Mouse (Mus musculus) 3T3-L1 (cell line): ENCODE measurements around the gene Gm3285.
A peak's percentile ranks its signal among the peaks of the same experiment; 100 is the strongest.

Experiments used
- DNase-seq: peaks from one replicate; pipeline ENCODE4 v3.0.0-alpha.2; 2015; ENCODE audit warnings: low read depth, low spot score

Gm3285 gene

GRCm38 (mm10) chr10:77861675-77862074 is at the start of gene Gm3285:
Gene Gm3285 (plus strand): TSS chr10:77861975.
- DNase-seq, result no peak

DNA sequence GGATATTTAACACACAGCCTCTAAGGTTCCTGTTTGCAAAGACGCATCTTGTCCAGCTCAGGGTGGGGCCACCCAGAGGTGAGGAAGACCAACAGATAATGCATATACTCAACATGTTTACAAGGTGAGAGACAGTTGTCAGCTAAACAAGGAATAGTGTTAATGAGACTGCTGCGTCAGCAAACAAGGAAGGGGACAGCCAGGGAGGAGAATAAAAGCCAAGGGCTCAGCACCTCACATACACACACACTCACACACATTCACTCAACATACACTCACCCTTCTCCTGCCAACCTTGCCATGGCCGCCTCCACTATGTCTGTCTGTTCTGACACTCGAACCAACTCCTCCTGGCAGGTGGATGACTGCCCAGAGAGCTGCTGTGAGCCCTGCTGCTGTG is 47.4 kb upstream of the Gm3285 start, which contains the start of gene Gm2696:
Gene Gm2696, plus strand, starts transcription at position 301 of the 400 bp plus-strand sequence.
- no peak for DNase-seq

- DNase-seq, result peak; percentile 28
These were observed 46.3 kb upstream of the Gm3285 start for GRCm38 (mm10) chr10:77815514-77815913.

DNA sequence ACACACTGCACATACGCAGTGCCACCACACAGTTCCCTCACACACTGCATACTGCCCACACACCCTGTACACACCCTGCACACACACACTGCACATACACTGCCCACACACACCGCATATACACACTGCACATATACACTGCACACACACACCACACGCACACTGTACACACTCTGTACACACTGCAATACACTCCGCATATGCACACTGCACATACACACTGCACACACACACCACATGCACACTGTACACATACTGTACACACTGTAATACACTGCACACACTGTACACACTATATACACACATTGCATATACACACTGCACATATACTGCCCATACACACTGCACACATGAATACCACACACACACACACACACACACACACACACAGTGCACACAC is 43.3 kb upstream of the Gm3285 start:
- no peak for DNase-seq

DNA sequence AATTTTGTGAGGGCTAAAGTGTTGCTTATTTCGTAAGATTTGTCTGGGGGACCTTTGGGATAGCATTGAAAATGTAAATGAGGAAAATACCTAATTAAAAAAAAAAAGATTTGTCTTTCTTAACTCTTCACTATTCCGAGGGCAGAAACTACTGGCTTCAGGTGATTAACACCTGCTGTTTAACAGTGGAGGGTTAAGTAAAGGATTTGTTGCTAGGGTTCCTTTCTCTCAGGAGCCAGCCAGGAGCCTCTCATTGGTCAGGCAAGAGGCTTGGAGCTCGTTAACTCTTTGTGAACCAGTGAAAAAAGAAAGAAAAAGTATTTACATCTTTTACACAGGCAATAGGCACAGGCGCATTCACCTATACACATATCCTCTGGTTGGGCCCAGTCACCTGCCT is 42.6 kb upstream of the Gm3285 start:
- DNase-seq, result no peak

DNA sequence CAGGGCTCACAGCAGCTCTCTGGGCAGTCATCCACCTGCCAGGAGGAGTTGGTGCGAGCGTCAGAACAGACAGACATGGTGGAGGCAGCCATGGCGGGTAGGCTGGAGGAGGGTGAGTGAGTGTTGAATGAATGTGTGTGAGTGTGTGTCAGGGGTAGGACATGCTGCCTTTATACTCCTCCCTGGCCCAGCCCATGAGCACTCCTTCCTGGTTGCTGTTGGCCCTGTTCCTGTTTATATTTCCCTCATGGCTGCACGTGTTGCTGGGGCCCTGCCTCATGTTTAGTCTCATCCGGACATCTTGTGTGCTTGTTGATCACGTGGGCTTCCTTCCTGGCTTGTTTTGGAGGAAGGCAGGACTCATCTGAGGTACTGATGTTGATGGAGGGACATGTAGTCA is 34.8 kb upstream of the Gm3285 start, which contains the start of gene Krtap10-4:
Gene Krtap10-4, minus strand, starts transcription at position 145 of the 400 bp plus-strand sequence.
- DNase-seq, result no peak

- no peak for DNase-seq
These were observed 26.1 kb upstream of the Gm3285 start, which contains the start of gene Krtap10-10 for GRCm38 (mm10) chr10:77835647-77836046. Gene Krtap10-10 (plus strand): TSS chr10:77835947.

- no peak for DNase-seq
These were observed 22.8 kb upstream of the Gm3285 start for GRCm38 (mm10) chr10:77839006-77839405.

GRCm38 (mm10) chr10:77846503-77846902 is 15.3 kb upstream of the Gm3285 start, which contains the start of gene Gm36176:
Gene Gm36176 (plus strand): TSS chr10:77846803.
- no peak for DNase-seq

DNA sequence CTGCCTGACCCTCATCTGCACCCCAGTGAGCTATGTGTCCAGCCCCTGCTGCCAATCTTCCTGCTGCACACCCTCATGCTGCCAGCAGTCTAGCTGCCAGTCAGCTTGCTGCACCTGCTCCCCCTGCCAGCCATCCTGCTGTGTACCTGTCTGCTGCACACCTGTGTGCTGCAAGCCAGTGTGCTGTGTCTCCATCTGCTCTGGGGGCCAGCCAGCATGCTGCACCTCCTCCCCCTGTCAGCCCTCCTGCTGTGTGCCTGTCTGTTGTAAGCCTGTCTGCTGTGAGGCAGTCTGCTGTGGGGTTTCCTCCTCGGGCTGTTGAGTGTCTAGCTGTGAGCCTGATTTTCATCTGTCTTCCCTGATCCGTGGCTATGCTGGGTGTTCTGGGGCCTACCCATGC is 14.8 kb upstream of the Gm3285 start:
- DNase-seq, result no peak

DNA sequence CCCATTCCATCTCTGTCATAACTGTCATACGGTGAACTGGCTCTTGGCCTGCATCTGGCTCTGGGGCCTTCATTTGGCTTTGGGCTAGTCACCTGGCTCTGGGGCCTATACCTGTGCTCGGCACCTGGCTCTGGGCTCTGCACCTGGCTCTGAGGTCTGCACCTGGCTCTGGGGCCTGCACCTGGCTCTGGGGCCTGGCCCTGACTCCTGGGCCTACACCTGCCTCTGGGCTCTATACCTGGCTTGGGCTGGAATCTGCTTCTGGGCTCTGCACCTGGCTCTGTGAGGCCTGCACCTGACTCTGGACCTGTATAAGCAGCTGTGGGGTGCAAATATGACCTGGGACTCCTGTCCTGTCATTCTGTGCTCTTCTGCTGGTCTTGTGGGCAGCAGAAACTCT is 14.2 kb upstream of the Gm3285 start:
- no peak for DNase-seq

GRCm38 (mm10) chr10:77852559-77852958 is 9.2 kb upstream of the Gm3285 start, which contains the start of gene Gm10318:
Gene Gm10318 (plus strand): TSS chr10:77852859.
- no peak for DNase-seq

DNA sequence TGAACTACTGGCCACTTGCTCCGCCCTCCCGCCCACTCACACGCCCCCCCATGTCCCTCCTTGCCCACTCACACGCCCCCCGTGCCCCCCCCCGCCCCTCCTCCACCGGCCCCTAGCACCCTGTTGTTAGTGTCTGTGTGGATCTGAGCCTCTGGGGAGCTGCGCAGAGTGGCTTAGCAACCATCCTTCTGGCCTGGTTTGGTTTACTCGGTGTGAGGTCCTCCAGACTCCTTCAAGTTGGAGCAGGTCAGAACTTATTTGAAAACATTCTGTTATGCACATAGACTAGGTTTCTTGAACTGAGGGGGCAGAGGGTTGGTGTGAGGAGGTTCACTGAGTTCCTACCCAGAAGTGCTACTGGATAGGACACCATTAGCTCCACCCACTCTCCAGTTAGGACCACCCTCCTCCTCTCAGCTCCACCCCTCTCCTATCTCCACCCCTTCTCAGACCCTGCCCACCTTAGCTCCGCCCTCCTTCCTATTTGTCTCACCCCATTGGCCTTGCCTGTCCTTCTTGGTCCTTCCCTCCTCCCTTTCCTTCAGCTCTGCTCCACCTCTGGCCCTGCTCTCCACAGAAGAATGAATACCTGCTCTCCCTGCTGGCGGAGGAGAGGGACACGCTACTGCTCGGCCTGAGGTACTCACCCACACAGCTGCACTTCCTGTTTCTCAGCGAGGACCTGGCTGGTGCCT is 2.4 kb downstream of the Gm3285 start:
- DNase-seq, result peak; percentile 5

DNA sequence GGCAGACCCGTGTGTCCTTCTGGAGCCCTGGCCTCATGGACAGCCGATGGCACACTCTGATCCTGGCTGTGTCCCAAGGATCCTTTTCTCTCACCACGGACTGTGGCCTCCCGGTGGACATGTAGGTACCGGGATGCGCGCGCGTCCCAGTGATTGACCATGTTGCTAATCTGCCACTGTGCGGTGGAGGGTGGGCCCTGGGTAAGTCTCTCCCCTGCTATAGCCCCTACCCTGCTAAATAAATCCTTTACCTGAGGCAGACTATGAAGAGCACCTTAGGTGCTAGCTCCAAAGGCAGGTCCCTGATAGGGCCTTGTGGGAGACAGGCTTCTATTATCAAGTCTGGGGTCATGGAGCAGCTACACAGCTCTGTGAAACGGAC is 3.0 kb downstream of the Gm3285 start:
- DNase-seq, result no peak

DNA sequence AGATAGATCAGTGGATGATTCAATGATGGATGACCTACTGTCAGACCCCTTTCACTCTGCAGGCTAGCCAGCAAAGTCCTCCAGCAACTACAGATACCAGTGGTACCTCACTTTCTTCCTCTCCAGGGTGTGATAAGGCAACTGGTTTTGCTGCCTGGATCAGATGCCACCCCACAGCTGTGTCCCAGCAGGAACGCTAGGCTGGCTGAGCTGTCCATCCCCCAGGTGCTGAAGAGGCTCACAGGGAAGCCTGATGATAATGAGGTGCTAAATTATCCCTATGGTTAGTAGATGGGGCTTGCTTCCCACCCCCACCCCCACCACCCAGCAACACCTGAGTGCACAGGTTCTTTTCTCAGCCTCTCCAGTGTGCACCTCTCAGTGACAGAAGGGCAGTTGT is 5.8 kb downstream of the Gm3285 start:
- peak; percentile 5 for DNase-seq

DNA sequence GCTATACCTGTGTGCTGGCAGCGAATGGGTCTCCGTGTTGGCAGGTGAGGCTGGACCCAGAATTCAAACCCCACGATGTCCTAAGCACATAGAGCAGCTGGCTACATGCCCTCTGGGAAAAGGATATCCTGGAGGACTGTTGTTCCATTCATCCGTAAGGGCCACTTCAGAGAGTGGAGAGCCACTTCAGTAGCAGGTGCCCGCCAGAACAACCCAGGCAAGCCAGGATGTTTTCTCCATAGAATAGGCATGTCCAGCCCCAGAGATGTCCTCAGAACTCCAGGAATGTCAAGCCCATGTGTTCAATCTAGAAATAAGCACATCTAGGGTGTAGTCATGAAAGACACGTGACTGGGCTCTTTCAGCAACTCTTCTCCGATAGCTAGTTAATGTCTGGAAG is 7.9 kb downstream of the Gm3285 start:
- DNase-seq, result no peak

- DNase-seq, result no peak
These were observed 17.2 kb downstream of the Gm3285 start for GRCm38 (mm10) chr10:77878985-77879384.

DNA sequence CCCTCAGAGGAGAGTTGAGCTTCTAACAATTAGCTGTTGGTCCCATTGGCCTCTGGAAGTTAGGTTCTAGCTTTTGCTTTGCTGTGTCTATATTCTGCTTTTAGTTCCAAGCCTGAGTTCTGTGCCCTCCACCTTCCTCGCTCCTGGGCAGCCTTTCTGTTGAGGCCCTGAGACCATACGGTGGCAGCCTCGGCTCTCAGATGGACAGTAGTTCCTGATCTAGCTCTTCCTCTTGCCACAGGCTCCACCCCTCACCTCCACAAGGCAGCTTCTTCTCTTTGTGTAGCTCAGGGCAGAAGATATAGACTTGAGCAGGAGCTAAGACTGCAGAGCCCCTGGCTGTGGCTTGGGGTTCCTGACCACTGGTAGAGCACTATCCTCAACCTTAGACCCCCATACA is 18.5 kb downstream of the Gm3285 start:
- no peak for DNase-seq

DNA sequence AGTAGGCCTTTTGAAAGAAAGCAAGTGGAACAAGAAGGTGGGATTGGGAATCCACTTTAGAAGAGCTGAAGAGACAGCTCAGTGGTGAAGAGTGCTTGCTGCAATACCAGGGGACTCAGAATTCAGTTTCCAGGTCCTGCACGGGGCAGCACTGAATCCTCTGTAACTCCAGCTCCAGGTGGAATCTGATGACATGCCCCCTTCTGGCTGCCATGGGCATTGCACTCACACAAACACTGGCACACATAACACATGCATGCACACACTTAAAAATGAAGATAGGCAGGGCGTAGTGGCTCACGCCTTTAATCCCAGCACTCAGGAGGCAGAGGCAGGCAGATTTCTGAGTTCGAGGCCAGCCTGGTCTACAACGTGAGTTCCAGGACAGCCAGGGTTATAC is 20.8 kb downstream of the Gm3285 start:
- DNase-seq, result peak; percentile 4

- DNase-seq, result no peak
These were observed 24.4 kb downstream of the Gm3285 start for GRCm38 (mm10) chr10:77886007-77886747.

GRCm38 (mm10) chr10:77890987-77891565 is 29.3 kb downstream of the Gm3285 start:
- DNase-seq, result no peak

DNA sequence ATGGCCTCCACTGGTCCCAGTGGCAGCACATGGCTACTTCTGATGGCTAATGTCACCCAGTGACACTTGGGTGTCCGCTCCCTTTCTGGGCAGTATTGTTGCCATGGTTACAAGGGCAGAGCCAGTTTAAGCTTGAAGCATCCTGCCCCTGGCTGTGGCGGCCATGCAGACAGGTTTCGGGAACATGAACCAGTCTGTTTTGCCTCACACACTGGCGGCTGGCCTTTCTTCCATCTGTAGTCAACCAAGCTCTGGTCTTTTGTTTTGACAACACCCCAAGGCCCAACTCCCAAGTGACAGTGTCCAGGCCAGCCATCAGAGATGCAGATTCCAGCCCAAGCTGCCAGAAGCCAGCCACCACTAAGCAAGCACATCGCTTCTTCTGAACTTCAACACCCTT is 33.8 kb downstream of the Gm3285 start:
- no peak for DNase-seq
